Mouse (Mus musculus) midbrain, postnatal 0 days (tissue): ENCODE measurements at regions not wholly inside any gene's neighbourhood (a gene's known extent, or its start where the extent isn't known, plus 50 kb on each side); places are given as distances from the start of the nearest gene placed in this dataset.

ENCODE experiments used
- ATAC-seq: fragments of 200-750 bp; cut with Nextera tagmentation; 2 replicates; pipeline ENCODE4 v1.8.0; 2017; ENCODE audit warnings: moderate number of reproducible peaks, mild to moderate bottlenecking, moderate TSS enrichment, moderate library complexity; ENCODE audit not compliant: low FRiP score
- DNase-seq: peaks from one replicate; pipeline ENCODE4 v3.0.0-alpha.2; 2015; ENCODE audit warnings: low spot score
- H3K27ac ChIP-seq: fragments of 300-500 bp; sonication (generic); 2 replicates; pipeline ENCODE4 v1.5.1; 2014; ENCODE audit warnings: low read depth, mild to moderate bottlenecking, low read length, mixed read lengths
- H3K27me3 ChIP-seq: fragments of 300-500 bp; sonication (generic); 2 replicates; pipeline ENCODE4 v1.6.1; 2014; ENCODE audit warnings: low read length, control low read depth, mixed read lengths; ENCODE audit not compliant: insufficient read depth
- H3K36me3 ChIP-seq: fragments of 300-500 bp; sonication (generic); 2 replicates; pipeline ENCODE4 v1.6.1; 2014; ENCODE audit warnings: low read length, control low read depth, mixed read lengths; ENCODE audit not compliant: insufficient read depth
- H3K4me1 ChIP-seq: fragments of 300-500 bp; sonication (generic); 2 replicates; pipeline ENCODE4 v1.6.1; 2014; ENCODE audit warnings: mild to moderate bottlenecking, control low read depth, antibody characterized with exemption, low read length, mixed read lengths; ENCODE audit not compliant: insufficient read depth
- H3K4me2 ChIP-seq: fragments of 300-500 bp; sonication (generic); 2 replicates; pipeline ENCODE4 v1.6.1; 2014; ENCODE audit warnings: low read depth, mild to moderate bottlenecking, low read length, mixed read lengths; ENCODE audit not compliant: poor library complexity, severe bottlenecking
- H3K4me3 ChIP-seq: fragments of 300-500 bp; sonication (generic); 2 replicates; pipeline ENCODE4 v1.5.1; 2014; ENCODE audit warnings: low read depth, mild to moderate bottlenecking, low read length, moderate library complexity
- H3K9ac ChIP-seq: fragments of 300-500 bp; sonication (generic); replicated peaks from 2 replicates; pipeline ENCODE4 v1.6.1; 2014; ENCODE audit warnings: mild to moderate bottlenecking, low read length, moderate library complexity, mixed read lengths; ENCODE audit not compliant: poor library complexity, severe bottlenecking
- H3K9me3 ChIP-seq: fragments of 300-500 bp; sonication (generic); 2 replicates; pipeline ENCODE4 v1.6.1; 2016; ENCODE audit warnings: low read length, control low read depth
- CTCF ChIP-seq: IDR thresholded peaks from 2 replicates; pipeline ENCODE4 v1.5.1; 2016; ENCODE audit warnings: antibody characterized with exemption, mild to moderate bottlenecking
- WGBS: fragments of 180-500 bp; shearing (Covaris S2); extraction: QIAGEN DNeasy Blood & Tissue Kit; methylation state at CpG from one replicate; pipeline ENCODE4 v1.1.7; 2014; 5-methylcytosine and 5-hydroxymethylcytosine counted together

GRCm38 (mm10) chr3:50973081-50973480 lies 251.2 kb upstream of the Noct start:
- no peak for TF ChIP-seq CTCF
- no peaks in the 10 kb centered on the region for H3K27me3 ChIP-seq
- ATAC-seq: no peak
- H3K36me3 ChIP-seq: no peaks in the 10 kb centered on the region
- no peaks in the 10 kb centered on the region for H3K9me3 ChIP-seq
- H3K4me3 ChIP-seq: no peak overlapping the region
- H3K27ac ChIP-seq: no peak overlapping the region
- H3K9ac ChIP-seq: no peak overlapping the region
- 66% methylated on average over 6 of the region's 6 CpGs for WGBS
- no peaks in the 10 kb centered on the region for H3K4me1 ChIP-seq
- H3K4me2 ChIP-seq: no peak overlapping the region
- no peak for DNase-seq

GRCm38 (mm10) chr3:50976141-50976780 lies 248.0 kb upstream of the Noct start:
- WGBS: 85% methylated on average over 5 of the region's 5 CpGs
- no peak for TF ChIP-seq CTCF
- Histone ChIP-seq H3K27me3 (no peaks in the 10 kb centered on the region), H3K4me3 (no peak overlapping the region), H3K4me1 (no peaks in the 10 kb centered on the region), H3K9ac (no peak overlapping the region), H3K9me3 (no peaks in the 10 kb centered on the region), H3K27ac (no peak overlapping the region), H3K36me3 (no peaks in the 10 kb centered on the region), H3K4me2 (no peak overlapping the region)
- ATAC-seq (no peak), DNase-seq (no peak)

GRCm38 (mm10) chr3:50976818-50977217 lies 247.4 kb upstream of the Noct start:
- H3K9me3 ChIP-seq: no peaks in the 10 kb centered on the region
- no peak for TF ChIP-seq CTCF
- no peaks in the 10 kb centered on the region for H3K36me3 ChIP-seq
- H3K4me3 ChIP-seq: no peak overlapping the region
- H3K27me3 ChIP-seq: no peaks in the 10 kb centered on the region
- H3K4me2 ChIP-seq: no peak overlapping the region
- H3K4me1 ChIP-seq: no peaks in the 10 kb centered on the region
- DNase-seq: no peak
- H3K9ac ChIP-seq: no peak overlapping the region
- WGBS: 84% methylated on average over 6 of the region's 6 CpGs
- ATAC-seq: no peak
- no peak overlapping the region for H3K27ac ChIP-seq

GRCm38 (mm10) chr3:50978636-50979035 lies 245.6 kb upstream of the Noct start:
- H3K4me3 ChIP-seq: no peak overlapping the region
- H3K27ac ChIP-seq: no peak overlapping the region
- H3K4me2 ChIP-seq: no peak overlapping the region
- H3K27me3 ChIP-seq: no peaks in the 10 kb centered on the region
- WGBS: 86% methylated on average over 5 of the region's 5 CpGs
- TF ChIP-seq CTCF: no peak
- ATAC-seq: no peak
- no peaks in the 10 kb centered on the region for H3K36me3 ChIP-seq
- no peaks in the 10 kb centered on the region; the same call in 1 of the 2 replicates for H3K4me1 ChIP-seq
- no peak overlapping the region for H3K9ac ChIP-seq
- no peaks in the 10 kb centered on the region for H3K9me3 ChIP-seq
- no peak for DNase-seq

GRCm38 (mm10) chr3:50979592-50979991 lies 244.7 kb upstream of the Noct start:
- Histone ChIP-seq H3K4me1 (no peaks in the 10 kb centered on the region; the same call in 1 of the 2 replicates), H3K9ac (no peak overlapping the region), H3K27me3 (no peaks in the 10 kb centered on the region), H3K4me3 (no peak overlapping the region), H3K27ac (no peak overlapping the region), H3K4me2 (no peak overlapping the region), H3K9me3 (no peaks in the 10 kb centered on the region), H3K36me3 (no peaks in the 10 kb centered on the region)
- DNase-seq (no peak), ATAC-seq (no peak)
- WGBS: 74% methylated on average over 3 of the region's 3 CpGs
- TF ChIP-seq CTCF: peak; percentile 47

GRCm38 (mm10) chr3:50981751-50982150 lies 242.5 kb upstream of the Noct start:
- H3K27ac ChIP-seq: no peak overlapping the region

More at GRCm38 (mm10) chr3:50981751-50982150, 242.5 kb upstream of the Noct start:
- no peak for ATAC-seq
- H3K4me2 ChIP-seq: no peak overlapping the region
- 94% methylated on average over 7 of the region's 7 CpGs for WGBS
- H3K4me3 ChIP-seq: no peak overlapping the region
- no peaks in the 10 kb centered on the region; the same call in 1 of the 2 replicates for H3K4me1 ChIP-seq
- no peaks in the 10 kb centered on the region for H3K36me3 ChIP-seq
- H3K27me3 ChIP-seq: no peaks in the 10 kb centered on the region
- TF ChIP-seq CTCF: no peak
- H3K9me3 ChIP-seq: no peaks in the 10 kb centered on the region
- no peak overlapping the region for H3K9ac ChIP-seq
- no peak for DNase-seq
